Mouse (Mus musculus) liver, adult 2 months (tissue): ENCODE results near the gene Efs. TPM values are rescaled to one million over a fixed set of nuclear protein-coding genes. Genes with fewer than 3 reads are reported as not detected.
"Not testable (repeated sequence)": the region's sequence is repeated elsewhere in the genome, so short reads cannot be mapped to it uniquely, and the experiment has no call there.

Experiments used
- DNase-seq: peaks from one replicate; pipeline ENCODE4 v3.0.0-alpha.2; 2011; ENCODE audit warnings: low read depth, low spot score; ENCODE audit errors: extremely low read depth
- H3K27ac ChIP-seq: fragments of 200-500 bp; replicated peaks from 2 replicates; pipeline ENCODE4 v1.5.1; 2012; ENCODE audit warnings: low read depth, mild to moderate bottlenecking, control low read depth, inconsistent platforms, low read length; ENCODE audit not compliant: insufficient read depth
- H3K27me3 ChIP-seq: fragments of 200-500 bp; 2 replicates; pipeline ENCODE4 v1.6.1; 2012; ENCODE audit warnings: mild to moderate bottlenecking, moderate library complexity, low read length, inconsistent platforms; ENCODE audit not compliant: control insufficient read depth, insufficient read depth
- H3K36me3 ChIP-seq: fragments of 200-500 bp; 2 replicates; pipeline ENCODE4 v1.6.1; 2012; ENCODE audit warnings: low read length, inconsistent platforms; ENCODE audit not compliant: control insufficient read depth, insufficient read depth
- H3K4me1 ChIP-seq: fragments of 200-500 bp; 2 replicates; pipeline ENCODE4 v1.6.1; 2011; ENCODE audit warnings: low read length; ENCODE audit not compliant: control insufficient read depth, insufficient read depth
- H3K4me3 ChIP-seq: fragments of 200-500 bp; 2 replicates; pipeline ENCODE4 v1.5.1; 2011; ENCODE audit warnings: low read depth, mild to moderate bottlenecking, control low read depth, low read length, moderate library complexity; ENCODE audit not compliant: insufficient read depth
- H3K79me2 ChIP-seq: fragments of 200-500 bp; 2 replicates; pipeline ENCODE4 v1.6.1; 2012; ENCODE audit warnings: inconsistent platforms, mild to moderate bottlenecking, low read length, moderate library complexity; ENCODE audit not compliant: control insufficient read depth, insufficient read depth
- H3K9ac ChIP-seq: fragments of 200-500 bp; 2 replicates; pipeline ENCODE4 v1.6.1; 2012; ENCODE audit warnings: low read depth, mild to moderate bottlenecking, control low read depth, inconsistent platforms, low read length
- CTCF ChIP-seq: fragments of 200-500 bp; IDR thresholded peaks from 2 replicates; pipeline ENCODE4 v1.5.1; 2011; ENCODE audit warnings: low read depth, low read length, control low read depth
- POLR2A ChIP-seq: fragments of 200-500 bp; IDR thresholded peaks from 2 replicates; pipeline ENCODE4 v1.6.1; 2011; ENCODE audit warnings: low read length, control low read depth; ENCODE audit not compliant: insufficient read depth; ENCODE audit errors: extremely low read depth
- WGBS: fragments of 180-500 bp; shearing (Covaris S2); methylation state at CpG from one replicate; pipeline ENCODE4 v1.1.7; 2018; 5-methylcytosine and 5-hydroxymethylcytosine counted together
- polyA plus RNA-seq: library from polyadenylated mRNA; depleted of rRNA; stranded (reverse); fragments of >200 nt; gene quantifications from 2 replicates; pipeline ENCODE4 v1.2.3, GENCODE M21; 2012
- total RNA-seq: library from RNA; depleted of rRNA; stranded (reverse); fragments of >200 nt; gene quantifications from 2 replicates; pipeline ENCODE4 v1.2.3, GENCODE M21; 2014

The Efs gene
- total and polyA plus RNA-seq, 2 experiments = under 0.01 to 0.13 TPM

GRCm38 (mm10) chr14:54954474-54954873 lies 28.5 kb upstream of the Efs start:
- no peaks in the 10 kb centered on the region for H3K79me2 ChIP-seq
- TF ChIP-seq POLR2A (no peak), CTCF (no peak)

GRCm38 (mm10) chr14:54953664-54954206 lies 27.8 kb upstream of the Efs start:
- DNase-seq = no peak
- H3K36me3 ChIP-seq = no peaks in the 10 kb centered on the region
- no peaks in the 10 kb centered on the region for H3K79me2 ChIP-seq
- WGBS = 88% methylated on average over 8 of the region's 8 CpGs
- no peaks in the 10 kb centered on the region for H3K27me3 ChIP-seq
- no peak for TF ChIP-seq POLR2A
- TF ChIP-seq CTCF = no peak
- H3K27ac ChIP-seq = no peak overlapping the region
- no peaks in the 10 kb centered on the region for H3K4me1 ChIP-seq
- no peak overlapping the region for H3K9ac ChIP-seq
- H3K4me3 ChIP-seq = no peak overlapping the region

More at GRCm38 (mm10) chr14:54954474-54954873, 28.5 kb upstream of the Efs start:
- Histone ChIP-seq H3K36me3 (no peaks in the 10 kb centered on the region), H3K4me1 (no peaks in the 10 kb centered on the region), H3K27ac (no peak overlapping the region), H3K4me3 (no peak overlapping the region), H3K27me3 (no peaks in the 10 kb centered on the region), H3K9ac (no peak overlapping the region)
- WGBS = 77% methylated on average over 3 of the region's 3 CpGs
- DNase-seq = no peak

GRCm38 (mm10) chr14:54951587-54951986 lies 25.7 kb upstream of the Efs start:
- DNase-seq = no peak
- Histone ChIP-seq H3K27ac (no peak overlapping the region), H3K27me3 (no peaks in the 10 kb centered on the region), H3K4me3 (no peak overlapping the region), H3K9ac (no peak overlapping the region), H3K36me3 (no peaks in the 10 kb centered on the region), H3K4me1 (no peaks in the 10 kb centered on the region), H3K79me2 (no peaks in the 10 kb centered on the region)
- WGBS = 88% methylated on average over 6 of the region's 6 CpGs
- TF ChIP-seq POLR2A = no peak
- no peak for TF ChIP-seq CTCF

- Histone ChIP-seq H3K27me3 (no peaks in the 10 kb centered on the region), H3K4me3 (no peak overlapping the region), H3K27ac (no peak overlapping the region), H3K36me3 (no peaks in the 10 kb centered on the region), H3K9ac (no peak overlapping the region), H3K79me2 (no peaks in the 10 kb centered on the region), H3K4me1 (no peaks in the 10 kb centered on the region)
- WGBS = 54% methylated on average over 12 of the region's 12 CpGs
- DNase-seq = no peak
- TF ChIP-seq POLR2A = no peak
- TF ChIP-seq CTCF = no peak
Measured at GRCm38 (mm10) chr14:54950493-54950892, 24.6 kb upstream of the Efs start.

GRCm38 (mm10) chr14:54948781-54949180 lies 22.9 kb upstream of the Efs start:
- no peaks in the 10 kb centered on the region for H3K79me2 ChIP-seq
- TF ChIP-seq CTCF = no peak
- TF ChIP-seq POLR2A = no peak
- no peak overlapping the region for H3K9ac ChIP-seq
- DNase-seq = no peak
- no peak overlapping the region for H3K27ac ChIP-seq
- no peaks in the 10 kb centered on the region for H3K27me3 ChIP-seq
- no peaks in the 10 kb centered on the region for H3K36me3 ChIP-seq
- no peak overlapping the region for H3K4me3 ChIP-seq
- WGBS = 78% methylated on average over 9 of the region's 9 CpGs
- no peaks in the 10 kb centered on the region for H3K4me1 ChIP-seq

GRCm38 (mm10) chr14:54947008-54947407 lies 21.1 kb upstream of the Efs start:
- H3K27ac ChIP-seq, H3K79me2 ChIP-seq, H3K4me3 ChIP-seq, H3K9ac ChIP-seq, H3K27me3 ChIP-seq, DNase-seq, H3K4me1 ChIP-seq, H3K36me3 ChIP-seq: not testable (repeated sequence)
- WGBS = 94% methylated on average over 11 of the region's 11 CpGs
